Mouse (Mus musculus) erythroblast, embryonic 14.5 days (primary cell): ENCODE measurements around the gene Gm4871.

Source experiments
- GATA1 ChIP-seq: IDR thresholded peaks from 2 replicates; pipeline ENCODE4 v1.6.1; 2012; ENCODE audit warnings: low read length, inconsistent platforms, mixed read lengths
- TAL1 ChIP-seq: IDR thresholded peaks from 3 replicates; pipeline ENCODE4 v1.6.1; 2012; ENCODE audit warnings: low read length, inconsistent platforms, mixed read lengths

GRCm38 (mm10) chr5:145059524-145059923 lies 27.0 kb upstream of the Gm4871 start:
- TF ChIP-seq GATA1 (no peak), TAL1 (no peak)
